Mouse (Mus musculus) spleen, adult 18-20 months (tissue): ENCODE measurements at regions not wholly inside any gene's neighbourhood (a gene's known extent, or its start where the extent isn't known, plus 50 kb on each side); places are given as distances from the start of the nearest gene placed in this dataset.

ENCODE experiments used
- DNase-seq, 2 experiments: peaks; one replicate each; pipeline ENCODE4 v3.0.0; 2022; ENCODE audit warnings: mixed read lengths in 2 of 2

DNA sequence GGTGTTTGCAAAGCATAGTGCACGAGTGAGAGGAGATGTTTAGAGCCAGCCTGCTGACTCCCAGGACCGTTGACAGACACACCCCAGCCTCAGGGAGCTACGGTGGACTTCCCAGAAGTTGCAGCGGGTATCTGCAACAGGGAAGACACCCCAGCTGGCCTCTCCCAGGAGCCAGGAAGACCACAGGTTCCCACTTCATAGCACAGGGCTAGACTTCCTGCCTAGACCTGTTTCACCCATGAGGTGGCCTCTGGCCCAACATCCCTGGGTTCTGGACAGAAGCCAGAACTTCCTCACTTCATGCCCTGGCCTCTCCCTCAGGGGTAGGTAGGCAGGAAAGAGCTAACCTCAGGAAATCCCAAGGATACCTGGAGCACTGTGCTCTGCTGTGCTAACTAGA, 66.7 kb upstream of the Hand1 start:
- DNase-seq: no peak

DNA sequence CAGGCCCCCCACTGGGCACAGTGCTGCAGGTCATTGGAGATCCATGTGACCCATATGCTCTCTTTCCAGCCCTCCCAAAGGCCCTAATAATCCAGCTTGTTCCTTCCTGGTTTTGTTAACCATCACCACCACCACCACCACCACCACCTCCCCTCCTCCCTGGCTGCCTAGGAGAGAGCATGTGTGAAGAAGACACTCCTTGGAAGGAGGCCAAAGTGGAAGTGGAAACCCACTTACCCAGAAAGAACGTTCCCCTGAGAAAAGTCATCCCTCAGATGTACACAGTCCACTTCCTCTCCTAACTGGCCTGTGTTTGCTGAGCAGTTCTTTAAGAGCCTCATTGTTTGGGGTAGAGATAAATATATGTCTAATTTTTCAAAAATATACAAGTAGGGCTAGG, 62.9 kb upstream of the Hand1 start:
- DNase-seq: peak in 1 of 2 experiments; percentile 10

DNA sequence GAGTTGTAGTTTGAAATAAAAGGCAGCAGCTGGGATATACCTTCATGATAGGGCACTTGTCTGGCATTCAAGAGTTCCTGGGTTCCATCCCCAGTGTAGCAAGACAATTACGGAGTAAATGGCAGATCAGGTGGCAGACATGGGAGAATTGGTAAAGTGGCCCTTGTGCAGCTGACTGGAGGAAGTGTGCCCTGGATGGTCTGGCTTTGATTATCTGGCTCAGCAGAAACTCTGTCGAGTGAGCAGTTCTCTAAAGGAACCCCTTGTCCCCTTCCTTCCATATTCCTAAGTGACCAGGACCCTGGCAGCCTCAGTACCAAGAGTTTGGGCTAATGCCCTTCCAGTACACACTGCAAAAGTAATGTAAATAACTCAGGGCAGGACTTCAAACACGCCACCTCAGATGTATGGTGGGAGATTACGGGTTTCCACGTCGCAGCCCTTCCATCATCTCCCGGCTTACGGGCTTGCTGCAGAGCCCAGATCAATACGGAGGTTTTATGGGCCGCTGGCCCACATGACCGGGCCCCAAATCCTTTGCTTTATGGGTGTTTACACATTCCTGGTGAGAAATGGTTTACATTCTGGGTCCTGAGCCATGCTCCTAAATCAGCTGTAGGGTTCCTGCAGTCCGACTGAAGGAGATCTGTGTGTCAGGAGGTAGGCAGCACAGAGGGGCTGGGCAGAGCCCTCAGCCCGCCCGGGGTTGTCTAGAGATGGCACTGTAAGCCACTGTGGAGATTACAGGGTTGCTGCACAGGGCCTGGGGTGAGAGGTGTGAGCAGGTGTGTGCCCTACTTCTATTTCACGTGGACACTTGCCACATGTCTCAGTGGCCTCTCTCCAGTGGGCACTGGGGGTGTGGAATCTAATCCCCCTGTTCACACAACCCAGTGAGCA, 50.4 kb upstream of the Hand1 start:
- DNase-seq: no peak
